Mouse (Mus musculus) c-Kit-positive CD71-positive TER-119-positive erythroid progenitor cells, embryonic 14.5 days (primary cell): ENCODE measurements at regions not wholly inside any gene's neighbourhood (a gene's known extent, or its start where the extent isn't known, plus 50 kb on each side); places are given as distances from the start of the nearest gene placed in this dataset.
A peak's percentile ranks its signal among the peaks of the same experiment; 100 is the strongest.

ENCODE experiments used
- DNase-seq: peaks from one replicate; pipeline ENCODE4 v3.0.0-alpha.2; 2013; ENCODE audit warnings: low spot score

DNA sequence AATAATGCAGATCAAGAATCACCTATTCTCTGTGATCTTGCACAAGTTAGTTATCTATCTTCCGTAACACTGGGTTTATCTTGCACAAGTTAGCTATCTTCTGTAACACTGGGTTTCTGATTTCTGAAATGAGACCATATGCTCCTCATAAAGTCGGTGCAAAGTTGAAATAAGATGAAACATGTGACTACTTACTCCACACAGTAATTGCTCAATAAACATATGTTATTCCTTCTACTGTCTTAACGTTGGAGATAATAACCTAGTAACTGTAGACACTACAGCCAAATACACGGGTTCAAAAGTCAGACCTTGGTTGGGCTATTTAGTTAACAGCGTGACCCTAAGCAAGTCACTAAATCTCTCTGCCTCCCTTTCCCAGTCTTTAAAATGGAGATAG is 65.8 kb upstream of the Atp11b start:
- DNase-seq = no peak

DNA sequence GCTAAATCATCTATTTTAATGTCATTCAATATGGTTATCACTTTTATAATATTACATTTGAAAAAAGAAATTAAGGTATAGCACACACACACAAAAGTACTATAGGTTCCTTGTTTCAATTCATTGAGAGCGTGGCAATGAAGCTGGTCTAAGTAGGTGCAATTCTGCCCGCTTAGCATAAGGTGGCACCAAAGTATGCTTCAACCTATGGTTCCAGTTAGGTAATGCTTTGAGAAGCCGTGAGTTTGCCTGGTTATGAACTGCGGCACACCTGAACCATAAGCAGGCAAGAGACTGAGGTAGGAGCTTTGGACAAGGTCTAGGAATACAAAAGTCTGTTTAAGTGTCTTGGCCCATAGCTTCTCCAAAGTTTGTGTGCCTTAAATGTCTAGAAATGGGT is 65.1 kb upstream of the Atp11b start:
- DNase-seq = peak; percentile 18

DNA sequence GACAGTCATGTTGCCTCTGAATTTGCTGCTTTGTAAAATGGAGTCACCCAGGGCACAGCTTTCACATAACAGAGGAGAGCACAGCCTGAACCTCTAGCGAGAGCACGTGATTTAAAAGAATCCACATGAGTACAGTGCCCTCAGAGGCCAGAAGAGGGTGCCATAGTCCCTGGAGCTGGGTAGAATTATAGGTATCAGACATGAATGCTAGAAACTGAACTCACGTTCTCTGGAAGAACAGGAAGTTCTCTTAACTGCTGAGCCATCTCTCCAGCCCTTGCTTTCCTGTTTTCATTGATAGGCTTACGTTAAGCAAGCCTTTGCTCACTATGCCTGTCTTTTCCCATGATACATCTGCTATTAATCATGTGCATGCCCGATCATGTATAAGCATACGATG is 60.9 kb upstream of the Atp11b start:
- peak; percentile 63 for DNase-seq

DNA sequence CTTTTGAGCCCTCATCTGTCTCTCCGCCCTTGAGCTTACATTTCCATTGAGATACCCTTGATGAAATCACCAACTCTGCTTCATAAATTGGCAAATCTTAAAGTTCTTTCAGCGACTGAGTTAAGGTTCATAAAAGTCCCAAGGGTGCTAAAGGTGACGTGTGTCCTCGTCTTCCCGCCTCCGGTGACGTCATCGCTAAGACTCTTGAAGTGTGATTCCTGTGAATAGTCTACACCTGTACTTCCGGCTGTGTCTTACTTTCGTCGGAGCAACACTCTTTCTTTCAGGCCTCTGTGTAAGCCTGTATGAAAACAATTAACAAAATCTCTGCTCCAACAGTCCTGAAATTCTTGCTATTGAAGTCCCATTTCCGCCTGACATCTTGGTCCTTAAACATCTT is 60.4 kb upstream of the Atp11b start:
- DNase-seq = no peak

DNA sequence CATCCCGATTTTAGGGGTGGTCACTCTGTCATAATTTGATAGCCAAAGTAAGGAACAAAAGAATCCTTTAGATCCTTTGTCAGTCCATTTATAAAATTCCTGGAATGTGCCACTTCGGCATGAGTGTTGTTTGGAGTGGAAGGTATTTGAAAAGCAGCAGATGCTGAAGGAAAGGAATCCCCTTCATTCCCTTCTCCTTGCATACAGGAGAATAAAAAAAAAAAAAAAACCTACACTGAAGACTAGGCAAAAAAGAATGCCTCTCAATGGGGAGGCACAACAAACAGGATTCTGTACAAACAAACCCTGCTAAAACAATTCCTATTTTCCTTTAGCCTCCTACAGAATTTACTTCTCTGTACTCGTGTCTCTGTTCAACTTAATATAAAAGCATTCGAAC is 59.7 kb upstream of the Atp11b start:
- no peak for DNase-seq

DNA sequence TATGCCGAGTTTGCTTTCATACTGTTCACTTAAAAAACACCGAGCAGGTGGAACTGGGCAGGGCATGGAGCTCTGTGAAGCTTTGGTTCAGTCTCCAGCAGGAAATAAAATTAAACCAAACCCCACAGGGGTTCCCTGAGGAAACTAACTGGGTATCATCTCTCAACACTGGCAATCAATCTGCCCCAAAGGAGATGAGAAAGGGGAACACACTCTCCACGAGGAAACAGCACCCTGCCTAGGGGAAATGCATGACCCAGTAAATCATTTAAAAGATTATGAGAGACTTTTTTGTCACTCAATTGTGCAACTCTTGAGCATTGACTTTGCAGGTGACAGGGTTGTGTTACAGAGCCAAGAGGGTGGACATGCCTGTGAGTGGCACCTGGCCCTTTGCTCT is 58.0 kb upstream of the Atp11b start:
- no peak for DNase-seq

DNA sequence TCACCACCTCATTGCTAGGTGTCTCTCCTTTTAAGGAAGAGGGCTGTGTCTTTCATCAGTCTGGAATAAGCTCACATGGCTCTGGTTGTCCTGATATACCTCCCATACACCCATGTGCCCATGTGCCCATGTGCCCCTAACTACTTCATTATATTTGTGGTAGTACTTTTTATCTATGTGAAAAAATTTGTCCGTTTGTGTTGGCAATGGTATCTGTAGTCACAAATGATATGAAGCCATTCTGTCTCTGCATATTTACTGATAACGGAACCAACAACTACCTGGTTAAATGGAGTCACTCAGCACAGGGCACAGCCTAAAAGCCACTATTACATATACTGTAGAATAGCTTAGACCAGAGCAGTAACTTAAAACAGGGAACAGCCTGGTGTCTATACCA is 54.6 kb upstream of the Atp11b start:
- DNase-seq = peak; percentile 2

DNA sequence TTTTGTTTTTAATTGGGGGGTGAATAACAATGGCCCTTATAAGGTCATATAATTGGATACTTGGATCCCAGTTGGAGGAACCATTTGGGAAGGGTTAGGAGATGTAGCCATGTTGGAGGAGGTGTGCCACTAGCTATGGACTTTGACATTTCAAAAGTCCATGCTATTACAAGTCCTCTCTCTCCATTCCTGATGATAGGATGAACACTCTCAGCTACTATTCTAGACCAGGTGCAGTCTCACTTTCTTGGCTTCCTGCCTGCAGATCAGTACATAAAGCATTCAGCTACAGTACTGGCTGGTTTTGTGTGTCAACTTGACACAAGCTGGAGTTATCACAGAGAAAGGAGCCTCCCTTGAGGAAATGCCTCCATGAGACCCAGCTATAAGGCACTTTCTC is 53.9 kb upstream of the Atp11b start:
- no peak for DNase-seq

DNA sequence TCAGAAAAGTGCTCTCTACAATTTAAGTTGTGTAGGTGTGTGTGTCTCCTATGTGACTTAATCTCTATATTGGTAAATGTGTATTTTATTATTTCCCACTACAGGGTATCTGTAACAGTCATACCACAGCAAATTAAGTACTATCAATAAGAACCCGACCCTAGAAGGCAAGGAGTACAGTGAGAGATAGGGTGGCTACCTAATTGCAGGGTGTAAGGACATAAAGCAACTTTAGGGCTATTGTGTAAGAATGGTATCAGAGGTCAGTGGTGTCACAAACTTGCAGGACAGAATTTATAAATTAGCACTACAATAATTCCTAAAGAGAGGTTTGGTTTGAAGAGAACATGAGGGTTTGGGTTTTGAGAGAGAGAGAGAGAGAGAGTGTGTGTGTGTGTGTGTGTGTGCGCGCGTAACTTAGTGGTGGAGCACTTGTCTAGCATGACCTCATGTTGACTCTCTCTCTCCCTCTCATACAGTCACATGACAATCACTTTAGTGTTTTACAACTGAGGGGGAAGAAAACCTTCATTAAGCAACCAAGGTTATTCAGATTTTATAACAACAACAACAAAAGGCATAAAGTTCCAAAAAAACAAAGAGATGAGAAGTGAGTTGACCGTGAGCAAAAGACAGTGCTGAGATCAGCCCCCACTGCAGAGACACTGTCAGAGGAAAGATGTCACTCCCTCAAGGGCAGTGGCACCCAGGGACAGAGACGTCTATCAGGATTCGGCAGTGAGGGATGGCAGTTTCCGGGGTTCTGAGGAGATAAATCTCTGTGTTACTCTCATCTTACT is 50.2 kb upstream of the Atp11b start:
- DNase-seq = no peak
